Mouse (Mus musculus): Measurements from ENCODE around the gene Ppm1l. TPM values are rescaled to one million over a fixed set of nuclear protein-coding genes. Genes with fewer than 3 reads are reported as not detected.
A peak's percentile ranks its signal among the peaks of the same experiment; 100 is the strongest.

Ppm1l gene
- polyA plus RNA-seq, 1 experiment from 2014 or later, result 17.0 TPM

DNA sequence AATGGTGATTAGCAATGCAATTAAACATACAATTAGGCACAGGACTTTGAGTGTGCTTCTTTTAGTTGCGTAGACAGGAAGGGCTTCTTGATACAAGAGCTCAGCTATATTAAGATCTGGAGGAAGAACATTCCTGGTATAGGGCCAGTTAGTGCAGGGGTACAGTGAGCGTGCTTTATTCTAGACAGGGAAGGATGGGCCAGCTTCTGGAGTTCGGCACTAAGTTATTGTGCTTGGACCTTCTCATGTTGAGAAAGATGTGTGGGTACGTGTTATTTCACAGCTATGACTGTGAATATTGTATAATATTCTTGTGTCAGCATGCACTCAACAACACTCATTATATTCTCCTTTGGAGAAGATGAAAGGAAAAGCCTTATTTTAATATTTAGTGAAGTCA lies 29.9 kb downstream of the Ppm1l start:
- WGBS, result 92% methylated on average over 4 of the region's 4 CpGs
- no peak overlapping the region for H3K4me3 ChIP-seq (ENCODE audit: low read depth, low read length)
- no peaks in the 10 kb centered on the region for H3K27me3 ChIP-seq (ENCODE audit: control insufficient read depth, insufficient read depth, low read length)
- DNase-seq (ENCODE audit: low spot score, missing footprints), result no peak
- no peak overlapping the region for H3K4me2 ChIP-seq
- no peak for ATAC-seq (ENCODE audit: low FRiP score)
- H3K4me1 ChIP-seq (ENCODE audit: control insufficient read depth, insufficient read depth, low read length), result no peaks in the 10 kb centered on the region
- no peak overlapping the region for H3K9ac ChIP-seq (ENCODE audit: low read length)
- no peaks in the 10 kb centered on the region for H3K9me3 ChIP-seq (ENCODE audit: control insufficient read depth, low read length)
- no peak overlapping the region for H3K27ac ChIP-seq (ENCODE audit: low read depth, low read length)
- no peaks in the 10 kb centered on the region for H3K36me3 ChIP-seq (ENCODE audit: control insufficient read depth, insufficient read depth, low read length)

DNA sequence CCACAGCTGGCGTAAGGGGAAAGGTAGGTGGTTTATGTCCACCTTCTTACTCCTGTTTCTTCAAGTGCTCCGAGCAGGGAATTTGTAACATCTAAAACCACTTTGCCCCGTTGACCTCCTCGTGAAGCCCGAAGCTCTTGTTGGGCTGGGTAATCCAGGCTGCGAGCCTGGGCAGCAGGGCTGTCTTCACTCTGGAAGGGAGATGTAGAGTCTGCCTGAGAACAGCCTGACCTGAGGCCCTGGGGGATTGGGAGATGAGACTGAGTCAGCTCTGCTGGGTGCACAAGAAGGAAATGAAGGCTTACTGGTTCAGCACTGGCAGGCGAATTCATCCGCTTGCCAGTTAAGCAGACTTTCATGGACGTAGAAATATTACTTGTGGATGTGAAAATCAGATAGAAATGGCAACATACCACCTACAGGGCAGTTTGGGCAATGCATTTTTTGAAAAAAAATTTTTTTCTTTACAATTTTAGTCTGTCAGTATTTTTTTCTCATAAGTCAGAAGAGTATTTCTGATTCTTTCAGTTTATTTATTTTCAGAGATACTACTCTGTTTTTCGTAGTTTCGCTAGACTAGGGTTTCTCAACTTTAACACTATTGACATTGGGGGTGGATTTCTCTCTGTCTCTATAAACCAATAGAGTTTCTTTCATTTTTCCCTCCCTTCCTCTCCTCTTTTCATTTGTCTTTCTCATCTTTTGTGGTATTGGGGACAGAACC lies 31.7 kb downstream of the Ppm1l start:
- DNase-seq (ENCODE audit: low spot score, missing footprints) (no peak), ATAC-seq (ENCODE audit: low FRiP score) (no peak)
- H3K36me3 ChIP-seq (ENCODE audit: control insufficient read depth, insufficient read depth, low read length), result no peaks in the 10 kb centered on the region
- H3K4me1 ChIP-seq (ENCODE audit: control insufficient read depth, insufficient read depth, low read length), result no peaks in the 10 kb centered on the region
- no peak overlapping the region for H3K9ac ChIP-seq (ENCODE audit: low read length)
- no peaks in the 10 kb centered on the region for H3K9me3 ChIP-seq (ENCODE audit: control insufficient read depth, low read length)
- no peak overlapping the region for H3K4me2 ChIP-seq
- H3K27me3 ChIP-seq (ENCODE audit: control insufficient read depth, insufficient read depth, low read length), result no peaks in the 10 kb centered on the region
- 87% methylated on average over 11 of the region's 11 CpGs for WGBS
- no peak overlapping the region for H3K4me3 ChIP-seq (ENCODE audit: low read depth, low read length)
- H3K27ac ChIP-seq (ENCODE audit: low read depth, low read length), result no peak overlapping the region

DNA sequence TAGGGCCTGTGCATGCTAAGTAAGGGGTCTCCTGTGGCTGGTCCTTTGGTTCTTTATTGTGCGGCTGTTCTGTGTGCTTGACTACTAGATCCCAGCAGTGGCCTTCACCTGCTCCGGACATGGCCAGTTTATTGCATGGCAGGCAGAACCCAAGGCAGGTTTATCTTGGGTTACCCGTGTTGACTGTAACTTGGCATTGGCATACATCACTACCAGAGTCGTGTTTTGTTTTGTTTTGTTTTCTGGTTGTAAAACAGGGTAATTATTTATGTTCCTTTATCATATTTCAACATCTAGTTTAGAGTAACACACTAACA lies 32.2 kb downstream of the Ppm1l start:
- H3K27ac ChIP-seq (ENCODE audit: low read depth, low read length), result no peak overlapping the region
- H3K4me1 ChIP-seq (ENCODE audit: control insufficient read depth, insufficient read depth, low read length), result no peaks in the 10 kb centered on the region
- H3K36me3 ChIP-seq (ENCODE audit: control insufficient read depth, insufficient read depth, low read length), result no peaks in the 10 kb centered on the region
- H3K4me3 ChIP-seq (ENCODE audit: low read depth, low read length), result no peak overlapping the region
- no peaks in the 10 kb centered on the region for H3K9me3 ChIP-seq (ENCODE audit: control insufficient read depth, low read length)
- ATAC-seq (ENCODE audit: low FRiP score) (no peak), DNase-seq (ENCODE audit: low spot score, missing footprints) (no peak)
- 91% methylated on average over 4 of the region's 4 CpGs for WGBS
- H3K9ac ChIP-seq (ENCODE audit: low read length), result no peak overlapping the region
- H3K27me3 ChIP-seq (ENCODE audit: control insufficient read depth, insufficient read depth, low read length), result no peaks in the 10 kb centered on the region
- no peak overlapping the region for H3K4me2 ChIP-seq

DNA sequence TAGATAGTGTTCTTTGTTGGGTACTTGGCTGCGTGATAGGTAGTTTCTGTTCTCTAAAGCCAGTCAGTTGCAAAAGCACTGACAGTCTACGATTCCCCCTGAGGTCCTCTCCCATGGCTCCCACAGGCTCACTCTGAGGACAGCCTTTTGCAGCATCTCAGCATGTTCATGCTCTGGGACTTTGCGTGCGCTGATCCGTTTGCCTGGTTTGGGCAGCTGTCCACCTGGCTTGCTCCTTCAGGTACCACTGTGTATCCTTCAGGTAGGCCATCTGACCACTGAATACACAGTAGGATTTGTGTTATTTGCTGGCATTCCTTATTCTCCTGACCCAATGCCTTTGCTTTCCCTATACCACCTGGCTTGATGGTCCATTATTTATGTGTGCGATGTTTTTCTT lies 33.3 kb downstream of the Ppm1l start:
- WGBS, result 95% methylated on average over 6 of the region's 6 CpGs
- Histone ChIP-seq H3K4me3 (ENCODE audit: low read depth, low read length) (no peak overlapping the region), H3K4me2 (no peak overlapping the region), H3K36me3 (ENCODE audit: control insufficient read depth, insufficient read depth, low read length) (no peaks in the 10 kb centered on the region), H3K27me3 (ENCODE audit: control insufficient read depth, insufficient read depth, low read length) (no peaks in the 10 kb centered on the region), H3K27ac (ENCODE audit: low read depth, low read length) (no peak overlapping the region), H3K9ac (ENCODE audit: low read length) (no peak overlapping the region), H3K9me3 (ENCODE audit: control insufficient read depth, low read length) (no peaks in the 10 kb centered on the region), H3K4me1 (ENCODE audit: control insufficient read depth, insufficient read depth, low read length) (no peaks in the 10 kb centered on the region)
- DNase-seq (ENCODE audit: low spot score, missing footprints), result no peak
- no peak for ATAC-seq (ENCODE audit: low FRiP score)

DNA sequence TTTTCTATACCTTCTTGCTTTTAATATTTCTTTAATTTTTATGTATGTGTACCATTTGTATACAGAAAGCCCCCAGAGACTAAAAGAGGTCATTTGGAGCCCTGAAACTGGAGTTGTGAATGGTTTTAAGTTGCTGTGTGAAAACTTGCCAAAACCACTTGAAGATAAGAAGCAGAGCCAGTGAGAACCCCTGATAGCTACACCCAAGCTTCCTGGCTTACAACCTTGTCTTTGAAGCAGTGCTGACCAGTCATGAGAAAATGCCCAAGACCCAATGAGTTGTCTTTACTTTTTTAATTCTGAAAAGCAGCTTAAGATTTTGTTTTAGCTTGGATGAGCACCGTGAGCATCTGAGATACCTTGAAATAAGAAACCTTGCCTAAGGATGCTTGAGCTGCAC lies 35.5 kb downstream of the Ppm1l start:
- Histone ChIP-seq H3K4me2 (no peak overlapping the region), H3K9ac (ENCODE audit: low read length) (no peak overlapping the region), H3K36me3 (ENCODE audit: control insufficient read depth, insufficient read depth, low read length) (no peaks in the 10 kb centered on the region), H3K27me3 (ENCODE audit: control insufficient read depth, insufficient read depth, low read length) (no peaks in the 10 kb centered on the region), H3K9me3 (ENCODE audit: control insufficient read depth, low read length) (no peaks in the 10 kb centered on the region), H3K4me1 (ENCODE audit: control insufficient read depth, insufficient read depth, low read length) (no peaks in the 10 kb centered on the region), H3K27ac (ENCODE audit: low read depth, low read length) (no peak overlapping the region), H3K4me3 (ENCODE audit: low read depth, low read length) (no peak overlapping the region)
- no peak for ATAC-seq (ENCODE audit: low FRiP score)
- WGBS, result 75% methylated on average over 1 of the region's 1 CpGs
- no peak for DNase-seq (ENCODE audit: low spot score, missing footprints)

DNA sequence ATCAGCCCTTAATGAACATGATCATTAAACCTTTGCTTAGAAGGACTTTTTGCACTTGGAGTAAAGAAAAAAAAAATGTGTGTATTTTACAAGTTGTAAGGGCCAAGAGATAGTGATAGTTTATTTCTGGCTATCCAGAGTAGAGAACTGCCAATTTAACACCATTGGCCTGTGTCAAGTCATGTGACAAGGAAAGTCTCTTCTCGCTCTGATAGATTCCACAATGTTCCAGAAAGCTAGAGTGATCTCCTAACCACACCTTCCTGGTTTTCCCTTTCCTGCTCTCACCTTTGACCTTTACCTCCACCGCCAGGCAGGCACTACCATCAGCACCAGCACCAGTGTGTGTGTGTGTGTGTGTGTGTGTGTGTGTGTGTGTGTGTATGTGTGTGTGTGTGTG lies 38.0 kb downstream of the Ppm1l start:
- H3K4me2 ChIP-seq, result no peak overlapping the region
- ATAC-seq (ENCODE audit: low FRiP score) (no peak), DNase-seq (ENCODE audit: low spot score, missing footprints) (peak; percentile 33)
- H3K27me3 ChIP-seq (ENCODE audit: control insufficient read depth, insufficient read depth, low read length), result no peaks in the 10 kb centered on the region
- no peak overlapping the region for H3K4me3 ChIP-seq (ENCODE audit: low read depth, low read length)
- no peaks in the 10 kb centered on the region for H3K36me3 ChIP-seq (ENCODE audit: control insufficient read depth, insufficient read depth, low read length)
- H3K27ac ChIP-seq (ENCODE audit: low read depth, low read length), result no peak overlapping the region
- no peaks in the 10 kb centered on the region for H3K9me3 ChIP-seq (ENCODE audit: control insufficient read depth, low read length)
- WGBS, result 86% methylated on average over 2 of the region's 2 CpGs
- no peak overlapping the region for H3K9ac ChIP-seq (ENCODE audit: low read length)
- H3K4me1 ChIP-seq (ENCODE audit: control insufficient read depth, insufficient read depth, low read length), result no peaks in the 10 kb centered on the region

DNA sequence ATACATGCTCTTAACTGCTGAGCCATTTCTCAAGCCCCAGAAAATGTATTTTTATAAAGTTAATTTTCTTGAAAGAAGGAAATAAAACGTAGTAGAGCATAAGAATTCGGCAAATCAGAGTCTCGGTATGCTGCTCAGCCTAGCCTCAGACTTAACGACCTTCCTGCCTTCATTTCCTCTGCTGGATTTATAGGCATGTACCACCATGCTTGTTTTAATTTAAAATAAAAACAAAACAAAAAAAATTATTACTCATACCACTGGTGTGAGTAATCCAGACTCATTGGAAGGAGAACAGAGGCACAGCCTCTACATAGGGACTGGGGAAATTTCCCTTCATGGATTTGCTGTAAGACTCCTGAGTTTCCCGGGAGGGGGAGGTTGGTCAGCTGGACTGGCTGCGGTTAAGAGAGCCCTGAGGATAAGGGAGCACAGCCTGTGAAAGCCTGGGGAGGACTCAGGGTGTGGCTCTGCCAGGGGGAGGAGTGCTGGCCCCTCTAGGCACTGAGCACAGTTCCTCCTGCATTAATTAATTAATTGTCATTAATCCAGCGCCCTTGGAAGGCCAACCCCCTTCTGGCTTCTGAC lies 39.5 kb downstream of the Ppm1l start:
- DNase-seq (ENCODE audit: low spot score, missing footprints) (no peak), ATAC-seq (ENCODE audit: low FRiP score) (0 out of 2 replicates have a peak, but pooled peaks have one; percentile 16)
- H3K4me2 ChIP-seq, result no peak overlapping the region
- WGBS, result 86% methylated on average over 7 of the region's 7 CpGs
- H3K27me3 ChIP-seq (ENCODE audit: control insufficient read depth, insufficient read depth, low read length), result no peaks in the 10 kb centered on the region
- no peaks in the 10 kb centered on the region for H3K4me1 ChIP-seq (ENCODE audit: control insufficient read depth, insufficient read depth, low read length)
- H3K36me3 ChIP-seq (ENCODE audit: control insufficient read depth, insufficient read depth, low read length), result no peaks in the 10 kb centered on the region
- no peak overlapping the region for H3K4me3 ChIP-seq (ENCODE audit: low read depth, low read length)
- H3K9ac ChIP-seq (ENCODE audit: low read length), result no peak overlapping the region
- no peaks in the 10 kb centered on the region for H3K9me3 ChIP-seq (ENCODE audit: control insufficient read depth, low read length)
- no peak overlapping the region for H3K27ac ChIP-seq (ENCODE audit: low read depth, low read length)

DNA sequence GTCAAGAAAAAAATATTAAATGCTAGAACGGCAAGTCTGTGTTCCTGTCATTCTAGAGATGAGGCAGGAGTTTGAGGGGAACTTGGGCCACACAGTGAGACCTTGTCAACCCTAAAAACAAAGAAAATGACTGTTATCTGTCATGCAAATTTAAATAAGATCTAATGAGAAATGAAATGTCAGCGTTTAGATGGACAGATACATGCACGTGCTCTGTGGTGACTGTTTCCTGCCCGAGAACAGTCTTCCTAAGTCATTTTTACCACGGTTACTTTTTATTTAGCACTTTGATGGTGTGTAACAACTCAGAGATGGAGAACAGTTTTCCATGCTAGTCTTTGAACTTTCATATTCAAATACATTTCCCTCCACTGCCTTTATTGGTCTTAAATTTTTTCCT lies 40.1 kb downstream of the Ppm1l start:
- DNase-seq (ENCODE audit: low spot score, missing footprints) (no peak), ATAC-seq (ENCODE audit: low FRiP score) (no peak)
- Histone ChIP-seq H3K27ac (ENCODE audit: low read depth, low read length) (no peak overlapping the region), H3K4me1 (ENCODE audit: control insufficient read depth, insufficient read depth, low read length) (no peaks in the 10 kb centered on the region), H3K9me3 (ENCODE audit: control insufficient read depth, low read length) (no peaks in the 10 kb centered on the region), H3K27me3 (ENCODE audit: control insufficient read depth, insufficient read depth, low read length) (no peaks in the 10 kb centered on the region), H3K4me2 (no peak overlapping the region), H3K4me3 (ENCODE audit: low read depth, low read length) (no peak overlapping the region), H3K36me3 (ENCODE audit: control insufficient read depth, insufficient read depth, low read length) (no peaks in the 10 kb centered on the region), H3K9ac (ENCODE audit: low read length) (no peak overlapping the region)
- 90% methylated on average over 5 of the region's 5 CpGs for WGBS

DNA sequence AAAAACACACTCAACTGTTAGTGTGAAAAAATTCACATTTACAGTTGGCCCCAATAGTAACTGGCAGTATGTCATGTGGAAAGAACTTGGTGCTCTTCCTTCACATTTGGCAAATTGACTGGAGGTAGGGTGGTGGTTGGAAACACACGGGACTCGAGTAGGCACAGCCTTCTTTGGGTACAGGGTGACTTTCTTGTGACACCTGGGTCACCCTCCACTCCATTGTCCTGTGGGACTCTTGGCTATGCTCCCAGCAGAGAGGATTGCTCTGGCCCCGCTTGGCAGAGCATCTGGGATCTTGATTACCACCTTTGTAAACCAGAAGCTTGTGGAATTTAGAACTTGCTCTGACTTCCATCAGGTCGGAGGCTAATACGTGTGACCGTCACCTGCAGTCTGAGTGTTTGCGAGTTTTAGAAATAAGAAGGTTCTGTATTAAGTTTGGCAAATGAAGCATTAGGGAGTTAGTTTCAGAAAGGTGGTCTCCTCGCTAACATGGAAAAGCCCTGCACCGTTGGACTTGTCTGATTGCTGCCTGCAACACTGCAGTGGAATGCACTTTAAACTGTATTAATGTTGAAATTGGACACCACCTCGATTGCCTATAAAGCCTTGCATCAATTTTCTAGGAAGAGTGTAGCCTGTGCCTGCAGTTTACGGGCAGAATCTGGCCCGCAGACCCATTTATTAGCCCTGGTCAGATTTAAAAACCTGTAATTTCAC lies 41.4 kb downstream of the Ppm1l start:
- ATAC-seq (ENCODE audit: low FRiP score) (no peak), DNase-seq (ENCODE audit: low spot score, missing footprints) (no peak)
- Histone ChIP-seq H3K27ac (ENCODE audit: low read depth, low read length) (no peak overlapping the region), H3K9me3 (ENCODE audit: control insufficient read depth, low read length) (no peaks in the 10 kb centered on the region), H3K27me3 (ENCODE audit: control insufficient read depth, insufficient read depth, low read length) (no peaks in the 10 kb centered on the region), H3K36me3 (ENCODE audit: control insufficient read depth, insufficient read depth, low read length) (no peaks in the 10 kb centered on the region), H3K4me2 (no peak overlapping the region), H3K9ac (ENCODE audit: low read length) (no peak overlapping the region), H3K4me3 (ENCODE audit: low read depth, low read length) (no peak overlapping the region), H3K4me1 (ENCODE audit: control insufficient read depth, insufficient read depth, low read length) (no peaks in the 10 kb centered on the region)
- WGBS, result 92% methylated on average over 12 of the region's 12 CpGs
